Mouse (Mus musculus) cerebellum, adult 2 months (tissue): ENCODE measurements around the gene Xrcc6. TPM values are rescaled to one million over a fixed set of nuclear protein-coding genes. Genes with fewer than 3 reads are reported as not detected.
A peak's percentile ranks its signal among the peaks of the same experiment; 100 is the strongest.

Experiments
- DNase-seq, 2 experiments: peaks; one replicate each; pipeline ENCODE4 v3.0.0; 2021
- H3K27ac ChIP-seq: fragments of 200-500 bp; 2 replicates; pipeline ENCODE4 v1.5.1; 2012; ENCODE audit warnings: low read length, control low read depth, inconsistent platforms; ENCODE audit not compliant: insufficient read depth
- H3K27me3 ChIP-seq: fragments of 200-500 bp; 2 replicates; pipeline ENCODE4 v1.6.1; 2012; ENCODE audit warnings: inconsistent platforms, mild to moderate bottlenecking, low read length, moderate library complexity; ENCODE audit not compliant: control insufficient read depth, insufficient read depth
- H3K4me1 ChIP-seq: fragments of 200-500 bp; 2 replicates; pipeline ENCODE4 v1.6.1; 2011; ENCODE audit warnings: low read length; ENCODE audit not compliant: control insufficient read depth, insufficient read depth
- H3K4me3 ChIP-seq: fragments of 200-500 bp; replicated peaks from 2 replicates; pipeline ENCODE3; 2011; ENCODE audit warnings: mild to moderate bottlenecking, low read depth, low read length, control low read depth; ENCODE audit not compliant: insufficient read depth
- CTCF ChIP-seq: fragments of 200-500 bp; IDR thresholded peaks from 2 replicates; pipeline ENCODE4 v1.5.1; 2011; ENCODE audit warnings: low read depth, mild to moderate bottlenecking, control low read depth, low read length, moderate library complexity, borderline replicate concordance; ENCODE audit not compliant: insufficient read depth
- POLR2A ChIP-seq: fragments of 200-500 bp; IDR thresholded peaks from 2 replicates; pipeline ENCODE4 v1.6.1; 2011; ENCODE audit warnings: low read length, control low read depth, borderline replicate concordance; ENCODE audit not compliant: insufficient read depth
- WGBS: fragments of 180-500 bp; shearing (Covaris S2); methylation state at CpG from one replicate; pipeline ENCODE4 v1.1.7; 2018; 5-methylcytosine and 5-hydroxymethylcytosine counted together
- polyA plus RNA-seq: library from polyadenylated mRNA; depleted of rRNA; stranded (reverse); fragments of >200 nt; gene quantifications from 2 replicates; pipeline ENCODE4 v1.2.3, GENCODE M21; 2012

Gene Xrcc6
- polyA plus RNA-seq, 1 experiment, result 37.9 TPM

GRCm38 (mm10) chr15:81949476-81950131 lies 38.0 kb upstream of the Xrcc6 start:
- Histone ChIP-seq H3K27ac (no peak overlapping the region), H3K4me1 (peaks cover 18% of the 10 kb centered on the region), H3K27me3 (no peaks in the 10 kb centered on the region), H3K4me3 (no peak overlapping the region)
- DNase-seq, result no peak
- WGBS, result 71% methylated on average over 11 of the region's 11 CpGs
- TF ChIP-seq CTCF, result no peak
- TF ChIP-seq POLR2A, result no peak

- 77% methylated on average over 5 of the region's 5 CpGs for WGBS
- Histone ChIP-seq H3K27ac (no peak overlapping the region), H3K4me3 (no peak overlapping the region), H3K27me3 (no peaks in the 10 kb centered on the region), H3K4me1 (peaks cover 20% of the 10 kb centered on the region)
- no peak for DNase-seq
- TF ChIP-seq CTCF (no peak), POLR2A (no peak)
Observed at GRCm38 (mm10) chr15:81950716-81951115, 36.9 kb upstream of the Xrcc6 start.

GRCm38 (mm10) chr15:81951159-81951558 lies 36.5 kb upstream of the Xrcc6 start:
- DNase-seq, result peak in 1 of 2 experiments; percentile 23
- H3K27ac ChIP-seq, result no peak overlapping the region
- no peak overlapping the region for H3K4me3 ChIP-seq
- WGBS, result 75% methylated on average over 9 of the region's 9 CpGs
- H3K27me3 ChIP-seq, result no peaks in the 10 kb centered on the region
- TF ChIP-seq POLR2A, result no peak
- no peak for TF ChIP-seq CTCF
- H3K4me1 ChIP-seq, result peaks cover 22% of the 10 kb centered on the region

DNA sequence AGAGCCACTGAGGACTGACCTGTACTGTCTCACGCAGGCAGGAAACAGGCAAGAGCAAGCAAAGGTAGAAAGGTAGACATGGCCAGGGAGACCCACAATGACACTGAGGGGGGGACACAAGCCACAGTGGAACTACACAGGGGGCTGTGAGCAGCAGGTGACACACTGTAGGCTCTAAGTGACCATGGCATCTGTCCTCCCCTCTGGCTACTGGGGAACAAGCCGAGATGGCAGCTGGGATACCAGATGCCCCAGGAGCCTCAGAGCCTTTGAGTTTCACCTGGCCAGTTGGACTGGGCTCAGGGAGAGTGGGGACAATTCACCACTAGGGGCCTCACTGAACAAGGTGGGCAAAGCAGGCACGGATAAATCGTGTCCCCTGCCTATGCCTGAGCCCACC lies 35.3 kb upstream of the Xrcc6 start:
- H3K4me3 ChIP-seq, result no peak overlapping the region
- H3K27ac ChIP-seq, result no peak overlapping the region
- TF ChIP-seq POLR2A, result no peak
- no peak for TF ChIP-seq CTCF
- H3K4me1 ChIP-seq, result peaks cover 29% of the 10 kb centered on the region
- peak in 1 of 2 experiments; percentile 33 for DNase-seq
- 65% methylated on average over 4 of the region's 4 CpGs for WGBS
- no peaks in the 10 kb centered on the region for H3K27me3 ChIP-seq

GRCm38 (mm10) chr15:81954151-81954583 lies 33.5 kb upstream of the Xrcc6 start:
- no peaks in the 10 kb centered on the region for H3K27me3 ChIP-seq
- no peak overlapping the region for H3K4me3 ChIP-seq
- H3K27ac ChIP-seq, result peak overlapping the region; percentile 9; the same call in 1 of the 2 replicates
- peak; percentile 80 to 89 for DNase-seq
- TF ChIP-seq POLR2A, result no peak
- 17% methylated on average over 9 of the region's 9 CpGs for WGBS
- H3K4me1 ChIP-seq, result peaks cover 29% of the 10 kb centered on the region

DNA sequence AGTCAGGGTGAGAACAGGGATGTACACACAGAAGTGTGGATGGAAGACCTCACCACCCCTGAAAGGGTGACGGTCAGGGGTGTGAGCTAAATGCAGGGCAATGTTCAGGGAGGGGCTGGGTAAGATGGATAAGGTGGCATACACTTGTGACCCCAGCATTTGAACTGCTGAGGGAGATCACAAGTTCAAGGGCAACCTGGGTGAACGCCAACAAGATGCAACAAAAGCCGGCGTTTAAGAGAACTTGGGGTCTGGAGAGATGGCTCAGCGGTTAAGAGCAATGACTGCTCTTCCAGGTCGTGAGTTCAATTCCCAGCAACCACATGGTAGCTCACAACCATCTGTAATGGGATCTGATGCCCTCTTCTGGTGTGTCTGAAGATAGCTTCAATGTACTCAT lies 32.9 kb upstream of the Xrcc6 start:
- Histone ChIP-seq H3K4me3 (no peak overlapping the region), H3K4me1 (peaks cover 29% of the 10 kb centered on the region), H3K27me3 (no peaks in the 10 kb centered on the region), H3K27ac (peak overlapping the region; percentile 9; the same call in 1 of the 2 replicates)
- TF ChIP-seq POLR2A (no peak), CTCF (no peak)
- DNase-seq, result no peak
- 82% methylated on average over 6 of the region's 6 CpGs for WGBS

- Histone ChIP-seq H3K27me3 (no peaks in the 10 kb centered on the region), H3K4me1 (peaks cover 29% of the 10 kb centered on the region), H3K4me3 (no peak overlapping the region), H3K27ac (no peak overlapping the region)
- WGBS, result 95% methylated on average over 15 of the region's 15 CpGs
- DNase-seq, result no peak
- no peak for TF ChIP-seq POLR2A
- no peak for TF ChIP-seq CTCF
Observed at GRCm38 (mm10) chr15:81955414-81955813, 32.2 kb upstream of the Xrcc6 start.

- no peak overlapping the region for H3K27ac ChIP-seq
- 8% methylated on average over 8 of the region's 8 CpGs for WGBS
- peaks cover 23% of the 10 kb centered on the region for H3K4me1 ChIP-seq
- H3K27me3 ChIP-seq, result no peaks in the 10 kb centered on the region
- peak; percentile 59 to 68 for DNase-seq
- no peak overlapping the region for H3K4me3 ChIP-seq
- TF ChIP-seq POLR2A (no peak), CTCF (peak; percentile 73)
Observed at GRCm38 (mm10) chr15:81956457-81956856, 31.2 kb upstream of the Xrcc6 start.

GRCm38 (mm10) chr15:81957598-81957997 lies 30.0 kb upstream of the Xrcc6 start:
- DNase-seq, result no peak
- WGBS, result 80% methylated on average over 11 of the region's 11 CpGs
- TF ChIP-seq POLR2A, result no peak
- Histone ChIP-seq H3K4me3 (no peak overlapping the region), H3K27ac (no peak overlapping the region), H3K27me3 (no peaks in the 10 kb centered on the region), H3K4me1 (peaks cover 18% of the 10 kb centered on the region)
